Mouse (Mus musculus) MEL (cell line): Measurements from ENCODE around the gene Rnf227. TPM values are rescaled to one million over a fixed set of nuclear protein-coding genes. Genes with fewer than 3 reads are reported as not detected.

Experiments
- DNase-seq: peaks from one replicate; pipeline ENCODE4 v3.0.0; 2011; ENCODE audit warnings: low read depth, low spot score
- H3K27ac ChIP-seq: 2 replicates; pipeline ENCODE4 v1.5.1; 2012; ENCODE audit warnings: low read depth, mild to moderate bottlenecking, control low read depth, low read length, moderate library complexity; ENCODE audit not compliant: control insufficient read depth
- H3K27me3 ChIP-seq, 2 experiments: fragments of 150-350 bp in 1 of 2; sonication (generic) in 1 of 2; 2 replicates each; pipeline ENCODE4 v1.6.1; 2012; ENCODE audit warnings: low read length in 2 of 2, mild to moderate bottlenecking in 2 of 2, improper control_type of control experiment in 1 of 2, moderate library complexity in 1 of 2; ENCODE audit not compliant: insufficient read depth in 2 of 2, control insufficient read depth in 1 of 2
- H3K36me3 ChIP-seq, 2 experiments: 2 replicates each; pipeline ENCODE4 v1.6.1; 2012 to 2014; ENCODE audit warnings: low read length in 2 of 2, improper control_type of control experiment in 1 of 2, inconsistent platforms in 1 of 2, mild to moderate bottlenecking in 1 of 2; ENCODE audit not compliant: insufficient read depth in 2 of 2, control insufficient read depth in 1 of 2
- H3K4me1 ChIP-seq, 2 experiments: fragments of 150-350 bp in 1 of 2; sonication (generic) in 1 of 2; 2 replicates each; pipeline ENCODE4 v1.6.1; 2012; ENCODE audit warnings: low read length in 2 of 2, improper control_type of control experiment in 1 of 2, mild to moderate bottlenecking in 1 of 2; ENCODE audit not compliant: insufficient read depth in 2 of 2, control insufficient read depth in 1 of 2
- H3K4me3 ChIP-seq, 2 experiments: fragments of 150-350 bp in 1 of 2; sonication (generic) in 1 of 2; 2 replicates each; pipeline ENCODE4 v1.5.1; 2012; ENCODE audit warnings: low read depth in 2 of 2, low read length in 2 of 2, mild to moderate bottlenecking in 2 of 2, moderate library complexity in 2 of 2, control low read depth in 1 of 2, improper control_type of control experiment in 1 of 2; ENCODE audit not compliant: control insufficient read depth in 1 of 2, insufficient read depth in 1 of 2
- H3K79me2 ChIP-seq: 2 replicates; pipeline ENCODE4 v1.6.1; 2012; ENCODE audit warnings: mild to moderate bottlenecking, low read length, moderate library complexity; ENCODE audit not compliant: control insufficient read depth, poor library complexity, insufficient read depth
- H3K9ac ChIP-seq: 2 replicates; pipeline ENCODE4 v1.6.1; 2012; ENCODE audit warnings: low read depth, mild to moderate bottlenecking, control low read depth, low read length, moderate library complexity; ENCODE audit not compliant: control insufficient read depth, poor library complexity, severe bottlenecking
- H3K9me3 ChIP-seq: fragments of 150-350 bp; sonication (generic); replicated peaks from 2 replicates; pipeline ENCODE4 v1.6.1; 2012; ENCODE audit warnings: mild to moderate bottlenecking, low read length, improper control_type of control experiment, moderate library complexity; ENCODE audit not compliant: insufficient read depth
- CHD1 ChIP-seq: IDR thresholded peaks from 2 replicates; pipeline ENCODE4 v1.6.1; 2012; ENCODE audit warnings: low read depth, mild to moderate bottlenecking, inconsistent platforms, low read length, improper control_type of control experiment
- ELF1 ChIP-seq: IDR thresholded peaks from 2 replicates; pipeline ENCODE4 v1.6.1; 2014; ENCODE audit warnings: low read depth, mild to moderate bottlenecking, inconsistent platforms, low read length, improper control_type of control experiment, moderate library complexity
- ETS1 ChIP-seq: IDR thresholded peaks from 2 replicates; pipeline ENCODE4 v1.6.1; 2012; ENCODE audit warnings: low read depth, mild to moderate bottlenecking, inconsistent platforms, low read length, improper control_type of control experiment, moderate library complexity
- GATA1 ChIP-seq: IDR thresholded peaks from 2 replicates; pipeline ENCODE4 v1.6.1; 2011; ENCODE audit warnings: low read depth, low read length, improper control_type of control experiment
- HCFC1 ChIP-seq: IDR thresholded peaks from 2 replicates; pipeline ENCODE4 v1.6.1; 2012; ENCODE audit warnings: low read depth, mild to moderate bottlenecking, inconsistent platforms, low read length, improper control_type of control experiment, moderate library complexity
- KAT2A ChIP-seq: conservative IDR thresholded peaks from 2 replicates; pipeline ENCODE4 v1.6.1; 2012; ENCODE audit warnings: low read depth, low read length, improper control_type of control experiment, inconsistent platforms
- MAX ChIP-seq: IDR thresholded peaks from 2 replicates; pipeline ENCODE4 v1.6.1; 2011; ENCODE audit warnings: low read length, improper control_type of control experiment
- MAZ ChIP-seq: IDR thresholded peaks from 2 replicates; pipeline ENCODE4 v1.6.1; 2012; ENCODE audit warnings: low read depth, mild to moderate bottlenecking, inconsistent platforms, low read length, improper control_type of control experiment
- MEF2A ChIP-seq: IDR thresholded peaks from 2 replicates; pipeline ENCODE4 v1.6.1; 2014; ENCODE audit warnings: low read depth, mild to moderate bottlenecking, inconsistent platforms, low read length, improper control_type of control experiment; ENCODE audit not compliant: poor library complexity, insufficient replicate concordance, severe bottlenecking; ENCODE audit errors: extremely low read depth
- MYB ChIP-seq: IDR thresholded peaks from 2 replicates; pipeline ENCODE4 v1.6.1; 2011; ENCODE audit warnings: mild to moderate bottlenecking, low read depth, low read length, improper control_type of control experiment
- MYC ChIP-seq: IDR thresholded peaks from 2 replicates; pipeline ENCODE4 v1.6.1; 2011; ENCODE audit warnings: low read depth, mild to moderate bottlenecking, low read length, improper control_type of control experiment, moderate library complexity
- NELFE ChIP-seq: IDR thresholded peaks from 2 replicates; pipeline ENCODE4 v1.6.1; 2011; ENCODE audit warnings: low read depth, low read length, improper control_type of control experiment
- NRF1 ChIP-seq: IDR thresholded peaks from 2 replicates; pipeline ENCODE4 v1.6.1; 2014; ENCODE audit warnings: low read depth, mild to moderate bottlenecking, inconsistent platforms, low read length, improper control_type of control experiment, moderate library complexity; ENCODE audit not compliant: poor library complexity, insufficient read depth, severe bottlenecking
- POLR2AphosphoS2 ChIP-seq: IDR thresholded peaks from 2 replicates; pipeline ENCODE4 v1.6.1; 2011; ENCODE audit warnings: low read length, improper control_type of control experiment
- POLR2AphosphoS5 ChIP-seq: IDR thresholded peaks from 2 replicates; pipeline ENCODE4 v1.6.1; 2012; ENCODE audit warnings: low read depth, borderline replicate concordance, mild to moderate bottlenecking, inconsistent platforms, low read length, moderate library complexity, mixed read lengths
- RAD21 ChIP-seq: IDR thresholded peaks from 2 replicates; pipeline ENCODE4 v1.6.1; 2011; ENCODE audit warnings: mild to moderate bottlenecking, low read depth, low read length, improper control_type of control experiment
- RCOR1 ChIP-seq: IDR thresholded peaks from 2 replicates; pipeline ENCODE4 v1.6.1; 2012; ENCODE audit warnings: low read depth, mild to moderate bottlenecking, inconsistent platforms, low read length, improper control_type of control experiment
- SIN3A ChIP-seq: IDR thresholded peaks from 2 replicates; pipeline ENCODE4 v1.6.1; 2012; ENCODE audit warnings: low read length, improper control_type of control experiment, inconsistent platforms
- TBP ChIP-seq: IDR thresholded peaks from 2 replicates; pipeline ENCODE4 v1.8.0; 2011; ENCODE audit warnings: low read depth, low read length, improper control_type of control experiment
- TCF12 ChIP-seq: IDR thresholded peaks from 2 replicates; pipeline ENCODE4 v1.6.1; 2014; ENCODE audit warnings: low read depth, mild to moderate bottlenecking, inconsistent platforms, low read length, improper control_type of control experiment, moderate library complexity
- UBTF ChIP-seq: IDR thresholded peaks from 2 replicates; pipeline ENCODE4 v1.6.1; 2012; ENCODE audit warnings: low read depth, mild to moderate bottlenecking, inconsistent platforms, low read length, improper control_type of control experiment, moderate library complexity, borderline replicate concordance; ENCODE audit not compliant: insufficient read depth
- USF1 ChIP-seq: IDR thresholded peaks from 2 replicates; pipeline ENCODE4 v1.6.1; 2014; ENCODE audit warnings: low read depth, mild to moderate bottlenecking, inconsistent platforms, low read length, improper control_type of control experiment, moderate library complexity
- USF2 ChIP-seq, 2 experiments: IDR thresholded peaks; 2 replicates each; pipeline ENCODE4 v1.6.1; 2011 to 2012; ENCODE audit warnings: improper control_type of control experiment in 2 of 2, low read length in 2 of 2, borderline replicate concordance in 1 of 2, inconsistent platforms in 1 of 2, low read depth in 1 of 2, mild to moderate bottlenecking in 1 of 2; ENCODE audit not compliant: insufficient read depth in 1 of 2
- ZC3H11A ChIP-seq: IDR thresholded peaks from 2 replicates; pipeline ENCODE4 v1.6.1; 2012; ENCODE audit warnings: low read depth, mild to moderate bottlenecking, inconsistent platforms, low read length, improper control_type of control experiment
- ZMIZ1 ChIP-seq: IDR thresholded peaks from 2 replicates; pipeline ENCODE4 v1.6.1; 2012; ENCODE audit warnings: low read depth, mild to moderate bottlenecking, inconsistent platforms, low read length, improper control_type of control experiment, moderate library complexity
- polyA plus RNA-seq, 2 experiments: library from polyadenylated mRNA; stranded (reverse) in 1 of 2; unstranded in 1 of 2; fragments of >175 nt in 1 of 2; fragments of >200 nt in 1 of 2; gene quantifications; 2 replicates each; pipeline versions ENCODE4 v1.2.1 to v1.2.4; 2012; ENCODE audit warnings: low replicate concordance in 2 of 2, low read depth in 1 of 2; ENCODE audit not compliant: insufficient read length in 2 of 2, insufficient read depth in 1 of 2, missing spikeins in 1 of 2
- total RNA-seq: library from RNA; depleted of rRNA; stranded (reverse); fragments of 300-350 nt; gene quantifications from 2 replicates; pipeline ENCODE4 v1.2.3, GENCODE M21; 2012

Gene Rnf227
- total and polyA plus RNA-seq, 3 experiments = 11.5 to 12.4 TPM; not detected in 1

GRCm38 (mm10) chr11:69384979-69385378, 44.7 kb downstream of the Rnf227 start:
- Histone ChIP-seq H3K4me3 (no peak overlapping the region), H3K27me3 (no peaks in the 10 kb centered on the region), H3K36me3 (no peaks in the 10 kb centered on the region), H3K4me1 (no peaks in the 10 kb centered on the region), H3K9ac (no peak overlapping the region), H3K79me2 (no peaks in the 10 kb centered on the region), H3K27ac (no peak overlapping the region), H3K9me3 (no peaks in the 10 kb centered on the region)
- no peak for TF ChIP-seq POLR2AphosphoS2
- no peak for TF ChIP-seq ZC3H11A
- no peak for TF ChIP-seq RAD21
- no peak for TF ChIP-seq MAZ
- no peak for TF ChIP-seq MYB
- TF ChIP-seq RCOR1 = no peak
- no peak for TF ChIP-seq ZMIZ1
- TF ChIP-seq GATA1 = no peak
- TF ChIP-seq ELF1 = no peak
- no peak for TF ChIP-seq TCF12
- no peak for TF ChIP-seq MYC
- TF ChIP-seq MAX = no peak
- no peak for TF ChIP-seq ETS1
- no peak for TF ChIP-seq SIN3A
- TF ChIP-seq POLR2AphosphoS5 = no peak
- no peak for TF ChIP-seq CHD1
- no peak for TF ChIP-seq KAT2A
- no peak for TF ChIP-seq NELFE
- no peak for TF ChIP-seq NRF1
- DNase-seq = no peak

- Histone ChIP-seq H3K9me3 (no peaks in the 10 kb centered on the region), H3K36me3 (no peaks in the 10 kb centered on the region; a peak in 1 of 4 replicates), H3K4me1 (no peaks in the 10 kb centered on the region), H3K9ac (no peak overlapping the region)
- TF ChIP-seq ZMIZ1 = no peak
- no peak for TF ChIP-seq MEF2A
- TF ChIP-seq RCOR1 = no peak
- TF ChIP-seq USF1 = no peak
- TF ChIP-seq UBTF = no peak
- no peak for TF ChIP-seq GATA1
- no peak for TF ChIP-seq ELF1
- TF ChIP-seq HCFC1 = no peak
- no peak for TF ChIP-seq USF2 (IDR thresholded peaks at IDR 0.05; ENCODE audit: borderline replicate concordance in 1 of 2, insufficient read depth in 1 of 2, low read depth in 1 of 2, low read length in 2 of 2)
- TF ChIP-seq ZC3H11A = no peak
- no peak for TF ChIP-seq TBP
- TF ChIP-seq, all 39 proteins: peak for 0
- no peaks in the 10 kb centered on the region for H3K79me2 ChIP-seq
- H3K27me3 ChIP-seq = no peaks in the 10 kb centered on the region
- H3K27ac ChIP-seq = no peak overlapping the region
- H3K4me3 ChIP-seq = no peak overlapping the region
- no peak for DNase-seq
Observed at GRCm38 (mm10) chr11:69386758-69387157, 46.5 kb downstream of the Rnf227 start.
